Mouse (Mus musculus) hindbrain, embryonic 10.5 days (tissue): ENCODE data around the gene Slc17a9. TPM values are rescaled to one million over a fixed set of nuclear protein-coding genes. Genes with fewer than 3 reads are reported as not detected.

Experiments
- DNase-seq: peaks from one replicate; pipeline ENCODE4 v3.0.0-alpha.2; 2017; ENCODE audit warnings: low spot score
- H3K27ac ChIP-seq: fragments of 300-500 bp; sonication (generic); 2 replicates; pipeline ENCODE4 v1.5.1; 2016; ENCODE audit warnings: mild to moderate bottlenecking, moderate library complexity
- H3K27me3 ChIP-seq: fragments of 300-500 bp; sonication (generic); 2 replicates; pipeline ENCODE4 v1.6.1; 2016; ENCODE audit warnings: mild to moderate bottlenecking; ENCODE audit not compliant: poor library complexity, insufficient read depth, severe bottlenecking
- H3K36me3 ChIP-seq: fragments of 300-500 bp; sonication (generic); 2 replicates; pipeline ENCODE4 v1.6.1; 2016; ENCODE audit warnings: mild to moderate bottlenecking, moderate library complexity
- H3K4me1 ChIP-seq: fragments of 300-500 bp; sonication (generic); replicated peaks from 2 replicates; pipeline ENCODE4 v1.6.1; 2016; ENCODE audit warnings: mild to moderate bottlenecking
- H3K4me3 ChIP-seq: fragments of 300-500 bp; sonication (generic); 2 replicates; pipeline ENCODE4 v1.5.1; 2016; ENCODE audit warnings: mild to moderate bottlenecking, moderate library complexity
- H3K9me3 ChIP-seq: fragments of 300-500 bp; sonication (generic); 2 replicates; pipeline ENCODE4 v1.6.1; 2016; ENCODE audit warnings: mild to moderate bottlenecking, moderate library complexity
- whole genome bisulfite sequencing: fragments of 180-500 bp; shearing (Covaris S2); methylation state at CpG from one replicate; pipeline ENCODE4 v1.1.7; 2016; 5-methylcytosine and 5-hydroxymethylcytosine counted together
- polyA plus RNA-seq: library from polyadenylated mRNA; unstranded; fragments of >200 nt; fragmentation: Nextera tagmentation; extraction: Ambion mirVana; gene quantifications from 2 replicates; pipeline ENCODE4 v1.2.1, GENCODE M21; 2016

The Slc17a9 gene
- polyA plus RNA-seq, 1 experiment from 2014 or later: 0.25 TPM

DNA sequence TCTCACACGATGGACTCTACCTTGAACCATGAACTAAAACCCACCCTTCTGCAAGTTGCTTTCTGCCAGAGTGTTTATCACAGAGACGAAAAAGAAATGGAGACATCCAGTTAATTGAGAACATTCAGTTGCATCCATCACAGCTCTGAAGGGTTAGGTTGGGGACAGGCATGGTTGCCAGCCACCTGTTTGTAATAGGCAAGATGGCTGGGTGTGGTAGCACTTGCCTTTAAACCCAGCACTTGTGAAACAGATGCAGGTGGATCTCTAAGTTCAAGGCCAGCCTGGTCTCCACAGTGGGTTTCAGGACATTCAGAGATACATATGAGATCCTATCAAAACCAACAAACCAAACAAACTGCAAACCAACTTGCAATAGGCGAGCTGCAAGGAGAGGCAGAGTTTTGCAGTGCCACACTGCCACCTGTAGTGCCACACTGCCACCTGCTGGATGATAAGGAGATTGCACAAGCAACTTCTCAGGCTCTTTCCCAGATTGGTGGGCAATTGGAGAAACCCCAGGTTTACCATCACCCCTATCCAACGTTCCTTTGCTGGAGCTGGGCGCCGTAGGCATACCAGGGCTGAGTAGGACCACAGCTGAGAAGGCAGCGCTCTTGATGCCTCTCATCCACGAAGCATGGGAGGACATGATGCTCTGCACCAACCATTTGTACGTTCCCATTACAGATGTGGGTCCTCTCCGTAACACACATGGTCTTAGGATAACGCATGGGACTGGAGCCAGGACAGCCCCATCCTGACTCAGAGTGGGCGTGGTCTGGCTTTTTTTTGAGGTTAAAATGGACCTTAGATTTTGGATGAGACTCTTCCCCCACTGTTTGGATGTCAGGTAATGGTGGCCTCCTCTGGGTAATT is 54.4 kb downstream of the Slc17a9 start:
- peaks cover 67% of the 10 kb centered on the region for H3K27me3 ChIP-seq
- H3K4me3 ChIP-seq: no peak overlapping the region
- H3K4me1 ChIP-seq: peaks cover 21% of the 10 kb centered on the region
- peak; percentile 69 for DNase-seq
- H3K9me3 ChIP-seq: no peaks in the 10 kb centered on the region
- no peak overlapping the region for H3K27ac ChIP-seq
- no peaks in the 10 kb centered on the region for H3K36me3 ChIP-seq
- WGBS: 26% methylated on average over 12 of the region's 12 CpGs

DNA sequence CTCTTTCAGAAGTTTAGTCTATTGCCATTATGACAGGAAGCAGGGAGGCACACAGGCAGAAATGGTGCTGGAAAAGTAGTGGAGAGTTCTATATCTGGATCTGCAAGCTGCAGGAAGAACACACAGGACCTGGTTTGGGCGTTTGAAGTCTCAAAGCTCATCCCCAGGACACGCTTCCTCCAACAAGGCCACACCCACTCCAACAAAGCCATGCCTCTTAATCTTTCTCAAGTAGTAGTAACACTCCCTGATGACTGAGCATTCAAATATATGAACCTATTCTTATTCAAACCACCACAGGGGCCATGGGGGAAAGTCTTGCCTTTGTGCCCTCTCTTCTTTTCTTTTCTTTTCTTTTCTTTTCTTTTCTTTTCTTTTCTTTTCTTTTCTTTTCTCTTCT is 55.2 kb downstream of the Slc17a9 start:
- no peak overlapping the region for H3K27ac ChIP-seq
- H3K4me1 ChIP-seq: peaks cover 17% of the 10 kb centered on the region
- WGBS: 15% methylated on average over 2 of the region's 2 CpGs
- H3K36me3 ChIP-seq: no peaks in the 10 kb centered on the region
- H3K4me3 ChIP-seq: no peak overlapping the region
- DNase-seq: no peak
- no peaks in the 10 kb centered on the region for H3K9me3 ChIP-seq
- H3K27me3 ChIP-seq: peaks cover 59% of the 10 kb centered on the region

DNA sequence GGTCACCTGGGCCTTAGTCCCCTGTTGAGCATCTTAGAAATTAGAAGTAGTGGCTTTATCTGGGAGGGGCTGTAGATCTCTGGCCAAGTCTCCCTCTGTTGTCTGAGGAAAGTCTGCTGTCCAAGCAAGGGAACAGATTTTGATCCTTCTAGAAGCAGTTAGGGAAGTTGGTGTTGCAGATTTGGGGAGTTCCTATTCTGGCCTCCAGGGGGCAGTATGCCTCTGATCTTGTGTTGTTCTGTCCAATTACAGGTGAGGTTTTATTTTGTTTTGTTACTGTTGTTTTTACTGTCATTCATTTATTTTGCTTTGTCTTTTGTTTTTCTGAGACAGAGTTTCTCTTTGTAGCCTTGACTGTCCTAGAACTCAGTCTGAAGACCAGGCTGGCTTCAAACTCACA is 61.7 kb downstream of the Slc17a9 start:
- H3K27ac ChIP-seq: no peak overlapping the region
- H3K36me3 ChIP-seq: no peaks in the 10 kb centered on the region
- H3K4me1 ChIP-seq: peaks cover 13% of the 10 kb centered on the region
- no peak overlapping the region for H3K4me3 ChIP-seq
- H3K9me3 ChIP-seq: no peaks in the 10 kb centered on the region
- peaks cover 25% of the 10 kb centered on the region for H3K27me3 ChIP-seq
- DNase-seq: peak; percentile 40

DNA sequence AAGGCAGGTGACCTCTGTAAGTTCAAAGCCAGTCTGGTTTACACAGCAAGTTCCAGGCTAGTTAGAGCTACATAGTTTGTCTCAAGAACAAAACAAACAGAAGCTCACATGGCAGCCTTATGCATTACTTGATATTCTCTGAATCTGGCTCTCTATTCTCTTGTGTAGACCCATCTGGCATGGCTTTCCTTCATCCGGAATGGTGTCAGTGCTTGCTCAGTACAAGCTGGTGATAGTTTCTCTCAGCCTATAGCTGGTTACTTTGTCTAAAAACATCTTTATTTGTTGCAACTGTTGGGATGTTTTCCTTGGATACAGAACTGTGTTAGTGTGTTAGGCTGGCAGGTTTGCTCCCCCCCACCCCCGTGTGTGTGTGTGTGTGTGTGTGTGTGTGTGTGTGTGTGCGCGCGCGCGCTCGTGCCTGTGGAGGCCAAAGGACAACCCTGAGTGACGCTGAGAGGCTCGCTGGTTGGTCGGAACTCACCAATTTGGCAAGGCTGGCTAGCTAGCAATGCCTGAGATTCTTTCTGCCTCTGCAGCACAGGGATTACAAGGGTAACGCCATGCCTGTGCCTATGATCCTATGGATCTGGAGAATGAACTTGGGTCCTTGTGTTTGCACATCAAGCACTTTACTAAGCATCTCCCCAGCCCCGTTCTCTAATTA is 62.6 kb downstream of the Slc17a9 start:
- WGBS: 87% methylated on average over 13 of the region's 13 CpGs
- Histone ChIP-seq H3K36me3 (no peaks in the 10 kb centered on the region), H3K27me3 (peaks cover 23% of the 10 kb centered on the region), H3K4me1 (peaks cover 13% of the 10 kb centered on the region), H3K27ac (no peak overlapping the region; the same call in 1 of the 2 replicates), H3K9me3 (no peaks in the 10 kb centered on the region), H3K4me3 (no peak overlapping the region)
- no peak for DNase-seq

DNA sequence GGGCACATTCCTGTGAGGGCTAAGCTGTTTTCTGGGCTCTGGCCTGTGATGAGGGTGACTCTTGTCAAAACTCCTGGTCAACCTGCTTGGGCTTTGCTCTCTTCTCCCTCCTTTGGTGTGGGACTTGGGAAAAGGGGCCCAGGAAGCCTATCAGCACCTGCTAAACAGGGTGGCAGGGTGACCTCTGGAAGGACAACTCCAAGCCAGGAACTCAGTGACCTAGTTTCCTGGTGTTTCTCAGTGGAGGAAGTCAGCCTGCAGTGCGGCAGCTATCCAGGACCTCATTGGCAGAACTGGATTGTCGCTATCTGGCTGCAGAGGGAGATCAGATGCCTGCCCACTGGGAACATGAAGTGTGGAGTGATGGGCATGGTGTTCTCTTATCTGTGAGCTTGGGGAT is 63.3 kb downstream of the Slc17a9 start:
- H3K9me3 ChIP-seq: no peaks in the 10 kb centered on the region
- H3K4me1 ChIP-seq: peaks cover 13% of the 10 kb centered on the region
- no peak for DNase-seq
- WGBS: 47% methylated on average over 2 of the region's 2 CpGs
- H3K36me3 ChIP-seq: no peaks in the 10 kb centered on the region
- H3K27me3 ChIP-seq: peaks cover 23% of the 10 kb centered on the region
- no peak overlapping the region for H3K4me3 ChIP-seq
- H3K27ac ChIP-seq: no peak overlapping the region

DNA sequence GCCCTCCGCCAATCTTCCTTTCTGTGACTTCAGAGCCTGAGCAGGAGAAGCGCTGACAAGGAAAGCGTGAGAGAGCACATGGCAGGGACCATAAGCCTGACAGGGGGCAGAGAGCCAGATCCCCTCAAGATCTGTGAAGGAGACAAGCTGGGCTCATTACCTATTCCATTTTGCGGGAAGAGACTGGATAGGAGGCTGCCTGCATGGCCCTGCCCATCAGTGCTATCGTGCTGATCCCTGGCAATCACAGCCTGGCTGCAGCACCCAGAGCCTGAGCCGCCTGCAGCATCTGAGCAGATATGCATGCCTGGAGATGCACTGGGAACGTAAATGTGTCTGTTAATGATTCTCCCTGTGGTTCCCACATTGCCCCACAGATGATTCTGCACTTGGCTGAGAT is 63.8 kb downstream of the Slc17a9 start:
- Histone ChIP-seq H3K36me3 (no peaks in the 10 kb centered on the region), H3K4me3 (no peak overlapping the region), H3K4me1 (peaks cover 15% of the 10 kb centered on the region), H3K9me3 (no peaks in the 10 kb centered on the region), H3K27ac (no peak overlapping the region), H3K27me3 (peaks cover 23% of the 10 kb centered on the region)
- no peak for DNase-seq
- whole genome bisulfite sequencing: 17% methylated on average over 7 of the region's 7 CpGs

DNA sequence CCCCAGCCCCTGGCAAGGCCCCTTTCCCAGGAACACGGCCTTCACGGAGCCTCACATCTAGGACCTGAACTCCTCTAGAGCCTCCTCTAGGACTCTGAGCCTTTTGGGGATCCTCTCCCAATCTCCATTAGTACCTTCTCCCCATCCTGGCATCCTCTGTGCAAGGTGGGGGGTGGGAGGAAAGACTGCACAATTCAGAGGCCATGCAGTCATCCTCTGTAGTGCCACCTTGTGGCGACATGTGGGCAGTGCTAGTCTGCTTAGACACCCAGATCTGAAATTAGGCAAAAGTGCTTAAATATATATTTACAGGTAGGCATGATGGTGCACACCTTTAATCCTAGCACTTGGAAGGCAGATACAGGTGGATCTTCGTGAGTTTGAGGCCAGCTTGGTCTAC is 66.6 kb downstream of the Slc17a9 start:
- 44% methylated on average over 4 of the region's 4 CpGs for WGBS
- Histone ChIP-seq H3K4me3 (no peak overlapping the region), H3K27ac (no peak overlapping the region), H3K9me3 (no peaks in the 10 kb centered on the region), H3K27me3 (peaks cover 23% of the 10 kb centered on the region), H3K36me3 (no peaks in the 10 kb centered on the region), H3K4me1 (peaks cover 39% of the 10 kb centered on the region)
- peak; percentile 53 for DNase-seq

Other genes with a start within 250 kb of the Slc17a9 start
- gene Ntsr1, start 225.3 kb upstream of the Slc17a9 start, polyA plus RNA-seq: 0.31 and 0.39 TPM in 2 replicates
- gene Mrgbp, start 144.0 kb upstream of the Slc17a9 start, polyA plus RNA-seq: 39.2 and 39.3 TPM in 2 replicates
- 96.4 and 105 TPM in 2 replicates for gene Ogfr, start 136.0 kb upstream of the Slc17a9 start, polyA plus RNA-seq
- 10.2 and 14.3 TPM in 2 replicates for gene Col9a3, start 127.5 kb upstream of the Slc17a9 start, polyA plus RNA-seq
- gene Tcfl5, start 82.6 kb upstream of the Slc17a9 start, polyA plus RNA-seq: 0.14 and 0.30 TPM in 2 replicates
- gene Dido1, start 15.3 kb upstream of the Slc17a9 start, polyA plus RNA-seq: 31.9 and 33.3 TPM in 2 replicates
- 50.0 and 50.8 TPM in 2 replicates for gene Gid8, start 15.1 kb upstream of the Slc17a9 start, polyA plus RNA-seq
- 5.0 and 6.1 TPM in 2 replicates for gene Bhlhe23, start 51.6 kb downstream of the Slc17a9 start, polyA plus RNA-seq
- 62.0 and 67.1 TPM in 2 replicates for gene Ythdf1, start 195.7 kb downstream of the Slc17a9 start, polyA plus RNA-seq
- gene Birc7, start 203.8 kb downstream of the Slc17a9 start, polyA plus RNA-seq: 0.52 and 1.3 TPM in 2 replicates
- gene Nkain4, start 229.4 kb downstream of the Slc17a9 start, polyA plus RNA-seq: 79.3 and 108 TPM in 2 replicates
- 85.4 and 89.4 TPM in 2 replicates for gene Arfgap1, start 242.0 kb downstream of the Slc17a9 start, polyA plus RNA-seq